Mouse (Mus musculus) cerebellum, adult 11 months (tissue): ENCODE measurements around the gene Arhgef17.

Source experiments
- DNase-seq: peaks from one replicate; pipeline ENCODE4 v3.0.0; 2022

The Arhgef17 gene

DNA sequence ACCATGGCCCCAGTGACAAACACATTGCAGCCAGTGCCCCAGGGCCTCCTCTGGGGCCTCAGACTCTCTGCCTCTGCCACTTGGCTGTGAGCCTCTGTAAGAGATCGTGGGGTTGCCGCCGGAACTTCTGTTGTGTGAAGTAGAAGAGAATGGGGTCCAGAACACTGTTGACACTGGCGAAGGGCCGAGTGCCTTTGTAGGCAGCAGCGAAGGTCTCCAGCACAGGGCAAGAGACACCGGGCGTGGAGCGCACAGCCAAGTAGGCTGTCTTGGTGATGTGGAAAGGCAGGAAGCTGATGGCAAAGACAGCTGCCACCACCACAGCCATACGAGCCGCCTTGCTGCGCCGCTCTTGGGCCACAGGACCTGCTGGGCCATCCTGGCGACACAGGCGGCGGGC lies 6.2 kb upstream of the Arhgef17 start:
- DNase-seq: no peak

DNA sequence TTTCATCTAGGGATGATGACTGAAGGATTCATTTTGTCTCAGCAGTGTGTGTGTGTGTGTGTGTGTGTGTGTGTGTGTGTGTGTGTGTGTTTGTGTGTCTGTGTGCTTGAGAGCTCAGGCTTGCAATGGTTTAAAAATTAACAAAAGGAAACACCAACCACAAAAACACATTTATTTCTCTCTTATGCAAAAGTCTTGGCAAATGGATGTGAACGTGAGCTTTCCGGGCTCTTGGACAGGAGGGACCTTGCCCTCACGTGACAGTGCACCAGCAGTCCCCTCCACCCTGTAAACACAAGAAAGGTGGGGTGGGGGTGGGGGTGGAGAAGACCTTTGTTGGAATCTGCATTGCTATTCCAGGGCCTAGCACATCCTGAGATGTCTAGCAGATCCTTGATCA lies 5.6 kb upstream of the Arhgef17 start:
- DNase-seq: no peak

GRCm38 (mm10) chr7:100933520-100933919 lies 1.6 kb upstream of the Arhgef17 start:
- no peak for DNase-seq

DNA sequence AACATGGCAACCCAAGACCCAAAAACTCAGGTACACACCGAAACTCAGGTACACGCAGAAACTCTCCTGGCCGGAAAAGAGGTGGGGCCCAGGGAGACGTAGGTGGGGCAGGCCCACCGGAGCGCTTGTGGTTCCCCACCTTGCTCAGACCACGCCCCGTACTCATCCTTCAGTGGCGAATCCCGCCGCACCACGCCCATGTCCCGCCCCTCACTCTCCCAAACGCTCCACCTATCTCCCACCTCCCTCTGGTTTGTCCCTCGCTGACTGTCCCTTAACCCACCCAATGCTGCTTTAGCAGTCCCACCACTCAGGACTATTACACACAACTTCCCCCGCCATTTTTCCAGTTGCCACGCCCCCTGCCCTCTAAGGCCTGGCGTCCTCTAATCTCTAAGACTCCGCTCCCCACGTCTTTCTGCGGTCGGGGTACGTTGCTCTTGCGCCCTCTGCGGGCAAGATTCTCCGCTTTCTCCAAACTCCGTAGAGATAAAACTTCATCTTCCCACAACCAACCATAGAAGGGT lies 637 bp upstream of the Arhgef17 start:
- DNase-seq: no peak

- no peak for DNase-seq
Observed at GRCm38 (mm10) chr7:100931316-100931925, 486 bp downstream of the Arhgef17 start.

DNA sequence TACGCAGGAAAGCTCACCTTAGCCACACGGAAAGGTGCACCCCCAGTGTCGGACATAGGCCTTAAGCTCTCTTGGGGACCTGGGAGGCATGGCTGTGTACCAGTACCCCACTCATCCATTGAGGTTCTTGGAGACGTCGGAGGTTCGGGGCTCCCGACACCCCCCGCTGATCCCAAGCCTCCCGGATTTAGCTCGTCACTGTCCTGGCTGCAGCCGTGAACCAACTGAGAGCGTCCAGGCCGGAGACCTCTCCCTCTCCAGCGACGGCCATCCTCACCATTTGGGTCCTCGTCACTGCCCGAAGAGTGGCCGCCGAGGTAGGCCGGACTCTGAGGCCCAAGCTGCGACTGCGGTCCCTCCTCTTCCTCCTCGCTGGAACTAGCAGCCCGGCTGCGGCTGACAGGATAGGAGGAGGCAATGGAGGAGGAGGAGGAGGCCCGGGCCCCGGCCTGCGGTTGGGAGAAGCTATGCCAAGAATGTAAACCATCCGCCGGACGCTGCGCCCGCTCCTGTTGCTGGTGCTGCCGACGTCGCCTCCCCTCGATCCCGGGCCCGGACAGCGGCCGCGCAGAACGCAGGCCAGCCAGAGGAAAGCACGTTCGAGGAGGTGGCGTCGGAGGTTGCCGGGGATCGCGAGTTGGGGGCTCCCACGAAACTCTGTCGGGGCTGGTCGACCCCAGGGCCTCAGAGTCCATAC lies 1.1 kb downstream of the Arhgef17 start:
- no peak for DNase-seq

DNA sequence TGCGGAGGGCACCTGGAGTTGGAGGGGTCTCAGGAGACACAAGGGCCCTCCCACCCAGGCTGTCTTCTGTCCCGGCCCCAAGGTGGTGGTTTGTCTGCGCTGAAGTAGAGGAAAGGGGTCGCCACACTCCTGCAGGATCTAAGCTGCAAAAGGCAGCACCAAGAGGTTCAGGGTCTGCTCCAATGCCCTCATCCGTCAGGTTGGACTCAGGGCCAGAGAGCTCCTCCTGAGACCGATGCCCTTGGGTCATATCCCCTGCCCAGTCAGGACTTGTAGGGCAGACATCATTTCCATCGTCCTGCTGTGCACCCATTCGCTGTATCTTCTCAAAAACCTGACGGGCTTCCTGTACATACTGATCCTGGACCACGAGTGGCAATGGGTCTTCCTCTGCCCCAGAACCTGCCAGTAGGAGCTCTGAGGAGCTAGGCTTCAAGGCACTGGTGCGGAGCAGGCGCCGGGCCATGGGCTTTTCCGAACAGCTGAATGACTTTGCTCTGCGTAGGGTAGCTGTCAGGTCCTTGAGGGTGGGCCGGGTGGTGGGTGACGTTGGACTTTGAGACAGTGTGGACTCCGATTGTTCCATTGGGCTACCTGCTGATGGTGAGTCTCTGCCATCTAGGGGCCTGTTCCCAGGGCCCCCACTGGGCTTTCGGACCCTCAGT lies 2.1 kb downstream of the Arhgef17 start:
- DNase-seq: no peak

DNA sequence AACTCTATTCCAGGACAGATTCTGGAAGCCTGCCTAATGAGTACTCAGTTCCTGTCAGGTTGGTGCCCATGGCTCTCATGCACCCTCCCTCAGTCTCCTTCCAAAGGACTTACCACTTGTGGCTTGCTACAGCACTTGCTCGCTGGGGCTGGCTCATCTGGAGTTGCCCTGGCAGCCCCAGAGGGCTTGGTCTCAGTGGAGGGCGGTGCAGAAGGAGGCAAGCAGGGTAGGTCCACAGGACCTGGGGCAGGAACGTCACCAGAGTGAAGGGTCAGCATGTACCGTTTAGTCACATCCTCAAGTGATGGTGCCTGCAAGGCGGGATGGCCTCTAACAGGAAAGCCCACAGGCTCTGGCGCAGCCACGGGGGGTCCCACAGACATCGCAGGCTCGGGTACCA lies 3.5 kb downstream of the Arhgef17 start:
- no peak for DNase-seq

DNA sequence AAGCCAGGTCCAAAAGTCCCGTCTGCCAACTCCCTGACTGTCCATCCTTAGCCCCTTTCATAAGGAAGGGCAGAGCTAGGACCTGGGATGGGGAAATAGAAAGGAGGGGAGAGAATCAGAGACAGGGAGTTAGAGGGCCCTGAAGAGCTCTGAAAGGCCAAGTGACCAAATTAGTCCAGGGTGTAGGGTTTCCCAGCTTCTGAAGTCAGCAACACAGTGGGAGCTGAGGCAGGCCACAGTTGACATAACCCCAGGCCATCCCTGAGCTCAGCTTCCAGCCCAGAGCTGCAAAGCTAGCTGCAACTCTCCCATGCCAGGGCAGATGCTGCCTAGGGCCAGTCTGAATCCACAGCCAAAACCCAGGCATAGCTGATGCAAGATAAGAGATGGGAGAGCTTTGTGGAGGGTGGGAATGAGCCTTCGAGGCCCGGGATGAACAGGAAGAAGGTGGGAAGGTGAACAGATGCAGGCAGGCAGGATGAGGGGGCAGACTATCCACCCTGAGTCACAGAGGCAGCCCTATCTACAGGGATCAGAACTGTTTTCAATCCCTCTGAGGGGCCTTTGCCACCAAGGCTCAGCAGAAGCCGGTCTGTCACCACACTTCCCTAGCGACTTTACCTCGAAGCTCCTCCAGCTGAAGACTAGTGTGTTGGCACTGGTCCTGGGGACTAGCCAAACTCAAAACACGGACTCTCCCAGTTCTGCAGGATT lies 4.5 kb downstream of the Arhgef17 start:
- DNase-seq: no peak

GRCm38 (mm10) chr7:100926311-100926923 lies 5.5 kb downstream of the Arhgef17 start:
- no peak for DNase-seq

DNA sequence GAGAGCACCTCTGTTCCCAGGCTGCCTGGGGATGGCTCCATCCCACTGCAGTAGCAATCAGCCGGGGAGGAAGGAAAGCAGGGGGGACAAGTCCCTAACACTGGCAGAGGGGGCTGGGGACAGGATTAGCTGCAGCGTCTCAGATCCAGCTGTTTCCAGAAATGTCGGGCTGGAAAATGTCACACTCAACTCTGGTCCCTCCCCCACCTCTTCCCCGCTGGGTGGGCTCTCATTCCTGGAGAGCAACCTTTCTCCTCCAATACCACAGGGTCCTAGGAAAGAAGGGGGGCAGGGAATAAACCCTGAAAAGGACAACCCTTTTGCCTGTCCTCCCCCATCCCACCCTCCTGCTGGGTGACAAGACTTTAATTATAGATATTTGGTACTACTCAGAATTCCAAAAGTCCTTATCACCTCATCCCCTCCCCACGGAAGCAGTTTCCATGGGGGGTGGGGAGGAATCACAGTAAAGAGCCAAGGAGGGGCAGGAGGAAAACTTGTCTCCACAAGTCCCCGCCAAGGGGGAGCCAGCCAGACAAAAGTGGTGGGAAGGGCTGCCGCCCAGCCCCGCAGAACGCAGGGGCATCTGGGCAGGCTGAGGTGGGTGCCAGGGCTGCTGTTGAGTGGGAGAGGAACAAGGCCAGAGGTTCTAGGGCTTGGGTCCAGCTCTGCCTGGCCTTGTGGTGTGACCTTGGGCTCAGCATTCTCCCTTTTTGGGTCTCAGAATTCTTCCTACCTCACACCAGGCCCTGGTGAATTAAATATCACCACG lies 7.0 kb downstream of the Arhgef17 start:
- no peak for DNase-seq

- no peak for DNase-seq
Observed at GRCm38 (mm10) chr7:100924200-100924599, 7.7 kb downstream of the Arhgef17 start.

- DNase-seq: no peak
Observed at GRCm38 (mm10) chr7:100922907-100923306, 9.0 kb downstream of the Arhgef17 start.

- no peak for DNase-seq
Observed at GRCm38 (mm10) chr7:100921289-100921688, 10.6 kb downstream of the Arhgef17 start.

DNA sequence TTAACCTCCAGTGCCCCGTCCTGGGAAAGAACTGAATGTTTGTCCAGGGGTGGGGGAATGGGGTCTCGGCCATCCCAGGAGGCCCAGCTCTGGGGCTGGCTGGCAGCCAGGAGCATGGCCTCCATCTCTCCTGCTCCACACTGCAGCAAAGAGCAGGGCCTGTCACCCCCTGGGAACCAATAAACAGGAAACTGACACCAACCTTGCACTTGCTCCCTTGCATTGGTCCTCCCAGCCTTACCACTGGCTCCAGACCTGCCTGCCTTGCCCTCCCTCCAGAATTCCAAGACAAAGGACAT lies 12.1 kb downstream of the Arhgef17 start:
- DNase-seq: no peak

DNA sequence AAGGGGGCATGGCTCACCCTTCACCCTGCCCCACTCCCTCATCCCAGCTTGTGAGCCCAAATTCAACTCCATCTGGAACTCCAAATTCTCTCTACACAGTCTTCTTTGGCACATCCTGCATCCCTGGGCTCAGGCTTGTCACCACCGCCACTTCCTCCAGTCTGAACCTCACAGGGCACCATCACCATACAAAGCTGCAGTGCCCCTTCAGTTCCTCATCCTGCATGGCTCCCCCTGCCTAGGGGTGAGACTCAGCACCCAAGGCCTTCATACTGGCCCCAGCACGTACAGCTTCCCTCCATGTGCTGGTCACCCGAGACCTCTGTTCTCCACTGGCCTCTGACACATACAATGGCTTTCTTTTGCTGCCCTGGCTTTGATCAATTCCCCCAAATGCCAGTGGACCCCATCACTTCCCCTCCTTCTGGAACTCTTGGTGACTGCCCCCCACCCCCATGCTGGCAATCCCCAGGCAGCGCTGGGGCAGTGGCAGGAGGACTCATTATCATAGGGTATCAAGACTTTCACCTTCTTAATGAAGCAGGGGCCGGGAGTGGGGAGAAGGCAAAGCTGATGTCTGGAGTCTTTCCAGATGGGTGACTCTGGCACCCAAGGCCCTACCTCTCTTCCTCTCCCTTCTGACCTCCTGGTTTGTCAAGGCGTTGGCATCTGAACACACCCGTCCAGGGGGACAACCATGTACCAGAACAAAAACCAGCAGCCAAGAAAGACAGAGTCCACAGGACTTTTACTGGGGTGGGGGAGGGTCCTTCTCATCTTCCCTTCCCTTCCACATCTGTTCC lies 12.7 kb downstream of the Arhgef17 start:
- no peak for DNase-seq

DNA sequence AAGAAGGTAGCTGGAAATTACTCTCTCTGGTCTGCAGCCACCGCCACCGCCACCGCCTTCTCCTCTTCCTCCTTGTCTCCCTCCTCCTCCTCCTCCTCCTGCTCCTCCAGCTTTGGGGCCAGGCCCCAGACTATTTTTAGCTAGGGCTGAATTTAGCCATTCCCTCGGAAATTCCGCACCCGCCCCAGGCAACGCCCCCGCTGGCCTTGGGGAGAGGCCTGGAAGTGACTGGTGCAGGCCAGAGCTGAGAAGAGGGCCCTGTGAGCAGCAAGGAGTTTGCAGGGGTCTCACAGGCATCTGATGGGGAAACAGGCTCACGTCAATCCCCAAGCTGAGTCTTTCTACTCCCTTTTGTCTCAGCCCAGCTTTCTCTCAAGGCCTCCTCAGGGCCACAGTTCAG lies 13.7 kb downstream of the Arhgef17 start:
- no peak for DNase-seq

DNA sequence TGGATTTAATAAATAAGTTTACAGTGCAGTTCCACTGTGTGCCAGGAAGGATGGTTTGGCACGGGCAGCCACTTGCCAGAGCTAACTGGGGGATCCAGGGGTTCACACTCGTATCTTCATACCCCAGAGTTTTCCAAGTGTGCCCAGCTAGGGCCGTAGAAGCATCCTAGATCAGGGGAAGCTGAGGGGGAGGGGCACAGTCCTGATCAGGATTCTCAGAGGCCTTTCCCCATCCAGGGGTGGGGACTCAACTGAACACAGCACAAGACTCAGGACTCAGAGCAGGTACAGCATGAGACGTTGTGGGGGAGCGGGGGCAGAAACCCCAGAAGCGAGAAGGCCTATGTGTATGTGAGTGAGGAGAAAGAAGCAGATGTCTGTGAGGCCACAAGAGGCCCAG lies 14.2 kb downstream of the Arhgef17 start:
- DNase-seq: no peak

DNA sequence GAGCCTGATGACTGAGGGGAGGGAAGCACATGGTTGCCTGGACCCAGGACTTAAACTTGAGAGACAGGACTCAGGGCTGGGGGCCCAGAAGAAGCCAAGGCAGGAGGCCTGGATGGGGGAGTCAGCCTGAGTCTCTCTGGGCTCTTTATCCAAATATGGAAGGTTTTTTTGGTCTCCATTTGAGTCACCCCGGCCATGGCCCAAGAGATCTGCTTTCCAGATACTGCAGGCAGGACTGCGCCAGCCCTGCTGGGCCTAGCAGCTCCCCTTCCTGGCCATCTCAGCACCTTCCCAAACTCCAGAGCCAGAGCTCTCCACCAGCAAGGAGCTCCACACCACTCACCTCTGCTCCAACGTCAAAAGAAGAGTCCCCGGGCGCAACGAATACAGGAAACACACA lies 15.4 kb downstream of the Arhgef17 start:
- DNase-seq: no peak

DNA sequence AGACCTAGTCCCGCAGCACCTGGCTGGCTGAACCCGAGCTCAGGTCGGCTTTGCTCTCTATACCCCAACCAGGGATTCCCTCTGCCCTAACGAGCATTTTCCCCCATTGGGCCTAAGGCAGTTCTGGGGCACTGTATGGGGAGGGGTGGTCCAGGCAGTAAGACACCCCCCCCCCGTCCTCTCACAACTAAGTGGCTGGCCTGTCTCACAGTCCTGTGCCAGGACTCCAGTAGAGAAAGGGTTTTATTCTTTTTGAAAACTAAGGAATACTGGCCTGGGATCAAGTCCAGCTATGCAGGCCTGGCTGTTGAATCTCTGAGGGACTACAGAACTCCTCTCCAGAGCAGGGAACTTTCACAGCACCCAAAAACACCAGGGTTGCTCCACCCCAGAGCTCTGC lies 16.7 kb downstream of the Arhgef17 start:
- DNase-seq: no peak

GRCm38 (mm10) chr7:100911791-100912190 lies 20.1 kb downstream of the Arhgef17 start:
- no peak for DNase-seq
